Mouse (Mus musculus) adrenal gland, postnatal 36 days (tissue): ENCODE results near the gene Prss30. TPM values are rescaled to one million over a fixed set of nuclear protein-coding genes. Genes with fewer than 3 reads are reported as not detected.

ENCODE experiments used
- microRNA-seq: library from miRNA; unstranded; fragments of <30 nt; microRNA quantifications from one replicate; pipeline ENCODE4 v1.2.0, GENCODE M21; 2021
- total RNA-seq, 2 experiments: library from RNA; stranded (reverse); gene quantifications; 2 replicates each; pipeline ENCODE4 v1.2.3; 2021

Gene Prss30
- total RNA-seq, 2 experiments from 2014 or later: 0.23 to 0.33 TPM

Small RNAs within 50 kb of the gene (microRNA-seq; reads per million reads assigned to microRNA genes)
- not detected for gene Gm27700

Other genes starting within 250 kb of the Prss30 start
- 10 to 100 TPM in 1 of 2 experiments, 1 to 10 TPM in 1; 9.9 to 13.9 TPM for gene Paqr4, start 239.7 kb downstream of the Prss30 start, total RNA-seq
- not detected for gene Kremen2, start 234.7 kb downstream of the Prss30 start, total RNA-seq
- gene Flywch1, start 209.0 kb downstream of the Prss30 start, total RNA-seq: 10 to 100 TPM; 60.2 to 61.4 TPM
- gene Flywch2, start 194.5 kb downstream of the Prss30 start, total RNA-seq: 1 to 10 TPM; 6.9 to 8.8 TPM
- 100 to 1,000 TPM; 435 to 589 TPM for gene Srrm2, start 190.0 kb downstream of the Prss30 start, total RNA-seq
- 100 to 1,000 TPM; 400 to 416 TPM for gene Elob, start 151.4 kb downstream of the Prss30 start, total RNA-seq
- not detected for gene Prss33, start 144.5 kb downstream of the Prss30 start, total RNA-seq
- not detected for gene Prss32, start 136.7 kb downstream of the Prss30 start, total RNA-seq
- gene Prss41, start 136.4 kb downstream of the Prss30 start, total RNA-seq: under 1 TPM; 0.36 to 0.89 TPM
- gene Prss21, start 112.5 kb downstream of the Prss30 start, total RNA-seq: not detected
- not detected for gene Dcpp1, start 99.7 kb downstream of the Prss30 start, total RNA-seq
- gene Dcpp2, start 99.7 kb downstream of the Prss30 start, total RNA-seq: not detected
- not detected for gene Dcpp3, start 63.1 kb downstream of the Prss30 start, total RNA-seq
- not detected for gene Sbp, start 38.9 kb downstream of the Prss30 start, total RNA-seq
- gene Sbpl, start 25.3 kb downstream of the Prss30 start, total RNA-seq: not detected
- not detected for gene Prss22, start 17.5 kb upstream of the Prss30 start, total RNA-seq
- under 1 TPM; 0.40 to 0.43 TPM for gene Prss27, start 57.6 kb upstream of the Prss30 start, total RNA-seq
- gene Kctd5, start 92.9 kb upstream of the Prss30 start, total RNA-seq: 10 to 100 TPM; 16.2 to 19.4 TPM
- gene Pdpk1, start 170.4 kb upstream of the Prss30 start, total RNA-seq: 10 to 100 TPM; 55.5 to 59.7 TPM
- gene Amdhd2, start 183.2 kb upstream of the Prss30 start, total RNA-seq: 10 to 100 TPM; 29.6 to 41.4 TPM
- 100 to 1,000 TPM; 434 to 448 TPM for gene Atp6v0c, start 189.1 kb upstream of the Prss30 start, total RNA-seq
- 10 to 100 TPM; 10.9 to 18.8 TPM for gene Tbc1d24, start 225.0 kb upstream of the Prss30 start, total RNA-seq
- gene Ntn3, start 229.0 kb upstream of the Prss30 start, total RNA-seq: 1 to 10 TPM; 1.5 to 2.9 TPM
- gene Tedc2, start 240.3 kb upstream of the Prss30 start, total RNA-seq: 1 to 10 TPM; 5.7 to 6.4 TPM